Mouse (Mus musculus): ENCODE measurements at regions not wholly inside any gene's neighbourhood (a gene's known extent, or its start where the extent isn't known, plus 50 kb on each side); places are given as distances from the start of the nearest gene placed in this dataset.

DNA sequence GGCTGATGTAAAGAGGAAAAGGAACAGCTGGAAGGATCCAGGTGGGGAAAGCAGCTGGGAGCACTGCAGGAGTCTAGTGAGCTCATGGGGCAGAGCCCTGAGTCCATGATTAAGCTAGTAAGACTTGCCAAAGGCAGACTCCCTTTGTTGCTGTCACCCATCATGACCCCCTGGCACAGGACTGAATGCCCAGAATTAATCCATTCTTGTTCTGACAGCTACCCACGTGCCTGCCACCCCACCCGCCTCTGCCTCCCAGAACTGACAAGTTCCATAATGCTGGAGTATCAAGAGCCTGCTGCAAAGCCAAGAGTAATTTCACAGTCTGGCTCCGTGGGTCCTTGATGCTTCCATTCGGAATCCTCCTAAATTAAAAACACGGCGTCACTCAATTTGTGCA lies 285.1 kb upstream of the Castor2 start:
- Histone ChIP-seq H3K4me3 (replicated peaks; ENCODE audit: low read length) (no peak overlapping the region), H3K27me3 (ENCODE audit: control insufficient read depth, insufficient read depth, low read length) (no peaks in the 10 kb centered on the region), H3K4me1 (ENCODE audit: control insufficient read depth, insufficient read depth, low read length) (no peaks in the 10 kb centered on the region), H3K9me3 (ENCODE audit: control insufficient read depth, low read length) (no peaks in the 10 kb centered on the region), H3K9ac (ENCODE audit: low read depth, low read length, severe bottlenecking) (no peak overlapping the region), H3K36me3 (ENCODE audit: control insufficient read depth, insufficient read depth, low read length) (no peaks in the 10 kb centered on the region), H3K4me2 (replicated peaks; ENCODE audit: low read depth, low read length, severe bottlenecking) (no peak overlapping the region), H3K27ac (replicated peaks; ENCODE audit: low read depth, low read length) (no peak overlapping the region)
- TF ChIP-seq POLR2A (IDR thresholded peaks at IDR 0.05; ENCODE audit: borderline replicate concordance, extremely low read depth, insufficient read depth, insufficient read length), result no peak
- DNase-seq (ENCODE audit: low spot score) (no peak), ATAC-seq (ENCODE audit: low FRiP score, low read depth) (no peak; the same call in 1 of the 2 replicates)
- 51% methylated on average over 6 of the region's 6 CpGs for WGBS

DNA sequence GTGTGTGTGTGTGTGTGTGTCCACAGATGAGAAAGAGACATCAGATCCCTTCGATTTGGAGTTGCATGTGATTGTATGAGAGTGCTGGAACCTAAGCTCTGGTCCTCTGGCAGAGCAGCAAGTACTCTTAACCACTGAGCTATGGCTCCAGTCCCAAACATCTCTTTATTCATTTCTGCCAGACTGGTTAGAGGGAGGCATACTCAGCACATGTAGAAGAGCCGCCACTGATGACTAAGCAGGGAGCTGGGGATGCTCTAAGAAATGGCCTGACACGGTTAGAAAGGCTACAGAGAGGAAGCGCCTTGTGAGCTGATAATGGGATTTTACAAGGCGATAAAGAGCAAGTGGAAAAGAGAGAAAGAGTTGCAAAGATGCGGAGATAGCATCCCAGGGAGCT lies 287.3 kb upstream of the Castor2 start:
- H3K27ac ChIP-seq (replicated peaks; ENCODE audit: low read depth, low read length), result no peak overlapping the region
- TF ChIP-seq POLR2A (IDR thresholded peaks at IDR 0.05; ENCODE audit: borderline replicate concordance, extremely low read depth, insufficient read depth, insufficient read length), result no peak
- H3K9me3 ChIP-seq (ENCODE audit: control insufficient read depth, low read length), result no peaks in the 10 kb centered on the region
- H3K27me3 ChIP-seq (ENCODE audit: control insufficient read depth, insufficient read depth, low read length), result no peaks in the 10 kb centered on the region
- no peak overlapping the region for H3K4me3 ChIP-seq (replicated peaks; ENCODE audit: low read length)
- no peak for DNase-seq (ENCODE audit: low spot score)
- no peak overlapping the region for H3K9ac ChIP-seq (ENCODE audit: low read depth, low read length, severe bottlenecking)
- no peaks in the 10 kb centered on the region for H3K36me3 ChIP-seq (ENCODE audit: control insufficient read depth, insufficient read depth, low read length)
- no peak for ATAC-seq (ENCODE audit: low FRiP score, low read depth)
- 68% methylated on average over 6 of the region's 6 CpGs for whole genome bisulfite sequencing
- H3K4me1 ChIP-seq (ENCODE audit: control insufficient read depth, insufficient read depth, low read length), result no peaks in the 10 kb centered on the region
- no peak overlapping the region for H3K4me2 ChIP-seq (replicated peaks; ENCODE audit: low read depth, low read length, severe bottlenecking)

DNA sequence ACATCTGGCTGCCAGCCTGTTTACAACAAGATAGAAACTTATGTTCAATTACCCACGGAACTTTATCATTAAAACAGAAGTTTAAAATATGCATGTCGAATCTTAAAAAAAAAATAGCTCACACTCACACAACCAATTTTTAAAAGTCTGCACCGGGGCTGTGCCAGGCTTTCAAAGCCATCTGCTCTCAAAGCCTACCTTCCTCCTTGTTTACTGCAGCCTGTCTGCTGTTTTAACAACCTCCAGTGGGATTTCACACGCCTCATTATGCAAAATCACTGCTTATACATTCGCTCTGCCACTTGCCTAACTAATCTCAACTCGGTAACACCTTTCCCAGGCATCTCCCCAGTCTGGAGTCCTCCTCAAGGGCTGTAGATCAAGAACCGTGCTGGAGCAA lies 292.6 kb upstream of the Castor2 start:
- Histone ChIP-seq H3K27ac (replicated peaks; ENCODE audit: low read depth, low read length) (no peak overlapping the region), H3K4me2 (replicated peaks; ENCODE audit: low read depth, low read length, severe bottlenecking) (no peak overlapping the region), H3K9ac (ENCODE audit: low read depth, low read length, severe bottlenecking) (no peak overlapping the region), H3K36me3 (ENCODE audit: control insufficient read depth, insufficient read depth, low read length) (no peaks in the 10 kb centered on the region), H3K4me3 (replicated peaks; ENCODE audit: low read length) (no peak overlapping the region), H3K27me3 (ENCODE audit: control insufficient read depth, insufficient read depth, low read length) (no peaks in the 10 kb centered on the region), H3K4me1 (ENCODE audit: control insufficient read depth, insufficient read depth, low read length) (no peaks in the 10 kb centered on the region), H3K9me3 (ENCODE audit: control insufficient read depth, low read length) (no peaks in the 10 kb centered on the region)
- no peak for TF ChIP-seq POLR2A (IDR thresholded peaks at IDR 0.05; ENCODE audit: borderline replicate concordance, extremely low read depth, insufficient read depth, insufficient read length)
- WGBS, result 22% methylated on average over 7 of the region's 7 CpGs
- DNase-seq (ENCODE audit: low spot score) (no peak), ATAC-seq (ENCODE audit: low FRiP score, low read depth) (no peak)

- no peak for DNase-seq (ENCODE audit: low spot score)
- H3K36me3 ChIP-seq (ENCODE audit: control insufficient read depth, insufficient read depth, low read length), result no peaks in the 10 kb centered on the region
- no peak for TF ChIP-seq POLR2A (IDR thresholded peaks at IDR 0.05; ENCODE audit: borderline replicate concordance, extremely low read depth, insufficient read depth, insufficient read length)
- no peaks in the 10 kb centered on the region for H3K4me1 ChIP-seq (ENCODE audit: control insufficient read depth, insufficient read depth, low read length)
- H3K27ac ChIP-seq (replicated peaks; ENCODE audit: low read depth, low read length), result no peak overlapping the region
- no peaks in the 10 kb centered on the region for H3K27me3 ChIP-seq (ENCODE audit: control insufficient read depth, insufficient read depth, low read length)
- no peaks in the 10 kb centered on the region for H3K9me3 ChIP-seq (ENCODE audit: control insufficient read depth, low read length)
- H3K9ac ChIP-seq (ENCODE audit: low read depth, low read length, severe bottlenecking), result no peak overlapping the region
- no peak for ATAC-seq (ENCODE audit: low FRiP score, low read depth)
- H3K4me3 ChIP-seq (replicated peaks; ENCODE audit: low read length), result no peak overlapping the region
- no peak overlapping the region for H3K4me2 ChIP-seq (replicated peaks; ENCODE audit: low read depth, low read length, severe bottlenecking)
- WGBS, result 84% methylated on average over 3 of the region's 3 CpGs
These were observed 297.5 kb upstream of the Castor2 start for GRCm38 (mm10) chr5:133802001-133802400.

GRCm38 (mm10) chr5:133795638-133796037 lies 303.9 kb upstream of the Castor2 start:
- TF ChIP-seq POLR2A (IDR thresholded peaks at IDR 0.05; ENCODE audit: borderline replicate concordance, extremely low read depth, insufficient read depth, insufficient read length), result no peak

DNA sequence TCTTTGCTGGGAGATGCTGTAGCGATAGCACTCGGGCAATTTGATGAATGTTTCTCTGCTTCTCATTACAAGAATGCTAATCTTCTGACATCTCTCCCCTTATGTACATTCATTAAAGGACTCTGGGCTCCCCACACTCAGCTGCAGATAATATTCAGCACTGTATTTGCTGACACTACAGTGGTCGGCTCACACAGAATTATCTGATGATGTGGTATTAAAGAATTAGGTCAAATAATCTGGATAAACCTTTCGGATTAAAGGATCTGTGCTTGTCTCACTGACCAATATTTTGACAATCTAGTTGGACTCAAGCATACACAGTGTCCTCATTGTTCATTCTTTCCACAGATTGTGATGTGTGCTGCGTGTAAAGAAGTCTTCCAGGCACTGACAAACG lies 308.8 kb upstream of the Castor2 start:
- Histone ChIP-seq H3K4me1 (ENCODE audit: control insufficient read depth, insufficient read depth, low read length) (no peaks in the 10 kb centered on the region), H3K4me2 (replicated peaks; ENCODE audit: low read depth, low read length, severe bottlenecking) (no peak overlapping the region), H3K9me3 (ENCODE audit: control insufficient read depth, low read length) (no peaks in the 10 kb centered on the region), H3K27ac (replicated peaks; ENCODE audit: low read depth, low read length) (no peak overlapping the region), H3K4me3 (replicated peaks; ENCODE audit: low read length) (no peak overlapping the region), H3K9ac (ENCODE audit: low read depth, low read length, severe bottlenecking) (no peak overlapping the region), H3K36me3 (ENCODE audit: control insufficient read depth, insufficient read depth, low read length) (no peaks in the 10 kb centered on the region), H3K27me3 (ENCODE audit: control insufficient read depth, insufficient read depth, low read length) (no peaks in the 10 kb centered on the region)
- 72% methylated on average over 6 of the region's 6 CpGs for WGBS
- no peak for TF ChIP-seq POLR2A (IDR thresholded peaks at IDR 0.05; ENCODE audit: borderline replicate concordance, extremely low read depth, insufficient read depth, insufficient read length)
- ATAC-seq (ENCODE audit: low FRiP score, low read depth), result no peak
- DNase-seq (ENCODE audit: low spot score), result no peak

More at GRCm38 (mm10) chr5:133795638-133796037, 303.9 kb upstream of the Castor2 start:
- no peaks in the 10 kb centered on the region for H3K9me3 ChIP-seq (ENCODE audit: control insufficient read depth, low read length)
- no peaks in the 10 kb centered on the region for H3K4me1 ChIP-seq (ENCODE audit: control insufficient read depth, insufficient read depth, low read length)
- no peak overlapping the region for H3K9ac ChIP-seq (ENCODE audit: low read depth, low read length, severe bottlenecking)
- no peak for ATAC-seq (ENCODE audit: low FRiP score, low read depth)
- DNase-seq (ENCODE audit: low spot score), result peak; percentile 42
- no peak overlapping the region for H3K4me3 ChIP-seq (replicated peaks; ENCODE audit: low read length)
- H3K36me3 ChIP-seq (ENCODE audit: control insufficient read depth, insufficient read depth, low read length), result no peaks in the 10 kb centered on the region
- no peak overlapping the region for H3K27ac ChIP-seq (replicated peaks; ENCODE audit: low read depth, low read length)
- 41% methylated on average over 3 of the region's 3 CpGs for WGBS
- no peaks in the 10 kb centered on the region for H3K27me3 ChIP-seq (ENCODE audit: control insufficient read depth, insufficient read depth, low read length)
- no peak overlapping the region for H3K4me2 ChIP-seq (replicated peaks; ENCODE audit: low read depth, low read length, severe bottlenecking)
